Mouse (Mus musculus): ENCODE measurements at regions not wholly inside any gene's neighbourhood (a gene's known extent, or its start where the extent isn't known, plus 50 kb on each side); places are given as distances from the start of the nearest gene placed in this dataset.

- no peak for DNase-seq
Observed at GRCm38 (mm10) chr8:12151679-12152078, 126.9 kb upstream of the A230072I06Rik start.

GRCm38 (mm10) chr8:12152825-12153224 lies 125.8 kb upstream of the A230072I06Rik start:
- DNase-seq, result no peak

- no peak for DNase-seq
Observed at GRCm38 (mm10) chr8:12156893-12157292, 121.7 kb upstream of the A230072I06Rik start.

GRCm38 (mm10) chr8:12158188-12158587 lies 120.4 kb upstream of the A230072I06Rik start:
- DNase-seq, result peak; percentile 20

- DNase-seq, result no peak
Observed at GRCm38 (mm10) chr8:12162921-12163705, 115.5 kb upstream of the A230072I06Rik start.

GRCm38 (mm10) chr8:12165487-12166152 lies 113.0 kb upstream of the A230072I06Rik start:
- no peak for DNase-seq

- DNase-seq, result no peak
Observed at GRCm38 (mm10) chr8:12171788-12172187, 106.8 kb upstream of the A230072I06Rik start.

- no peak for DNase-seq
Observed at GRCm38 (mm10) chr8:12175496-12175895, 103.1 kb upstream of the A230072I06Rik start.

GRCm38 (mm10) chr8:12184666-12185065 lies 94.0 kb upstream of the A230072I06Rik start:
- no peak for DNase-seq

GRCm38 (mm10) chr8:12187366-12187765 lies 91.3 kb upstream of the A230072I06Rik start:
- no peak for DNase-seq

GRCm38 (mm10) chr8:12188451-12188850 lies 90.2 kb upstream of the A230072I06Rik start:
- no peak for DNase-seq

- no peak for DNase-seq
Observed at GRCm38 (mm10) chr8:12188960-12189359, 89.7 kb upstream of the A230072I06Rik start.

GRCm38 (mm10) chr8:12192006-12192405 lies 86.6 kb upstream of the A230072I06Rik start:
- DNase-seq, result no peak

GRCm38 (mm10) chr8:12205909-12206308 lies 72.7 kb upstream of the A230072I06Rik start:
- DNase-seq, result no peak

- no peak for DNase-seq
Observed at GRCm38 (mm10) chr8:12207412-12207811, 71.2 kb upstream of the A230072I06Rik start.

- no peak for DNase-seq
Observed at GRCm38 (mm10) chr8:12213774-12214173, 64.8 kb upstream of the A230072I06Rik start.

GRCm38 (mm10) chr8:12214205-12215019 lies 64.2 kb upstream of the A230072I06Rik start:
- DNase-seq, result no peak

GRCm38 (mm10) chr8:12221506-12221905 lies 57.1 kb upstream of the A230072I06Rik start:
- DNase-seq, result no peak

- DNase-seq, result no peak
Observed at GRCm38 (mm10) chr8:12223376-12223775, 55.2 kb upstream of the A230072I06Rik start.

Measured in lung, postnatal 14 days (tissue).